Mouse (Mus musculus) limb, embryonic 15.5 days (tissue): ENCODE data around the gene Gjd3. TPM values are rescaled to one million over a fixed set of nuclear protein-coding genes. Genes with fewer than 3 reads are reported as not detected.

ENCODE experiments used
- ATAC-seq: fragments of 200-750 bp; cut with Nextera tagmentation; 2 replicates; pipeline ENCODE4 v1.8.0; 2017; ENCODE audit warnings: low read depth, moderate TSS enrichment; ENCODE audit not compliant: insufficient number of reproducible peaks, low FRiP score, low TSS enrichment
- H3K27ac ChIP-seq: fragments of 300-500 bp; sonication (generic); 2 replicates; pipeline ENCODE4 v1.5.1; 2015; ENCODE audit warnings: moderate library complexity, mild to moderate bottlenecking, inconsistent platforms
- H3K27me3 ChIP-seq: fragments of 300-500 bp; sonication (generic); 2 replicates; pipeline ENCODE4 v1.6.1; 2015; ENCODE audit warnings: inconsistent platforms
- H3K36me3 ChIP-seq: fragments of 300-500 bp; sonication (generic); 2 replicates; pipeline ENCODE4 v1.6.1; 2015; ENCODE audit warnings: inconsistent platforms
- H3K4me1 ChIP-seq: fragments of 300-500 bp; sonication (generic); 2 replicates; pipeline ENCODE4 v1.6.1; 2015; ENCODE audit warnings: inconsistent platforms
- H3K4me2 ChIP-seq: fragments of 300-500 bp; sonication (generic); 2 replicates; pipeline ENCODE4 v1.6.1; 2015; ENCODE audit warnings: mild to moderate bottlenecking, inconsistent platforms
- H3K4me3 ChIP-seq: fragments of 300-500 bp; sonication (generic); 2 replicates; pipeline ENCODE4 v1.5.1; 2015; ENCODE audit warnings: mild to moderate bottlenecking, inconsistent platforms
- H3K9ac ChIP-seq: fragments of 300-500 bp; sonication (generic); 2 replicates; pipeline ENCODE4 v1.6.1; 2015; ENCODE audit warnings: inconsistent platforms
- H3K9me3 ChIP-seq: fragments of 300-500 bp; sonication (generic); 2 replicates; pipeline ENCODE4 v1.6.1; 2016; ENCODE audit warnings: inconsistent platforms
- WGBS: fragments of 180-500 bp; shearing (Covaris S2); methylation state at CpG from one replicate; pipeline ENCODE4 v1.1.7; 2015; 5-methylcytosine and 5-hydroxymethylcytosine counted together
- polyA plus RNA-seq: library from polyadenylated mRNA; unstranded; fragments of >200 nt; fragmentation: Nextera tagmentation; extraction: Ambion mirVana; gene quantifications from 2 replicates; pipeline ENCODE4 v1.2.1, GENCODE M21; 2015

Gene Gjd3
- 0.49 and 0.86 TPM in 2 replicates for polyA plus RNA-seq

DNA sequence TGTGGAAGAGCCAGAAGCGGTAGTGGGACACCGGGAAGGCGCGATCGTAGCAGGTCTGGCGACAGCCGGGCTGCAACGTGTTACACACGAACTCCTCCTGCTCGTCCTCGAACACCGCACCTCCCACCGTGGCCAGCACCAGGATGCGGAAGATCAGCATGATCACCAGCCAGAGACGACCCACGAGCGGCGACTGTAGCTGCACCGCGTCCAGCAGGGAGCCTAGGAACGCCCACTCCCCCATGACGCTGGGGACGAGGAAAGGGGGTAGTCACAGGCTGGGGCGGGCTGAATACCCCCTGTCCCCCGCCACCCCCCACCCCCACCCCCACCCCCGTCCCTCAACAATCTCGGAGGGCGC, at the start of gene Gjd3:
Gjd3 (minus strand) TSS at position 244 of the 361 bp plus-strand sequence.
- peaks cover 5% of the 10 kb centered on the region; the same call in 1 of the 2 replicates for H3K27me3 ChIP-seq
- no peak for ATAC-seq
- peaks cover 41% of the 10 kb centered on the region for H3K4me1 ChIP-seq
- H3K27ac ChIP-seq: peak within 1 kb of the TSS; percentile 65; the same call in 1 of the 2 replicates
- H3K36me3 ChIP-seq: no peaks in the 10 kb centered on the region
- H3K9ac ChIP-seq: peak within 1 kb of the TSS; percentile 47
- H3K9me3 ChIP-seq: no peaks in the 10 kb centered on the region
- H3K4me2 ChIP-seq: peak within 1 kb of the TSS; percentile 98
- peak within 1 kb of the TSS; percentile 60 for H3K4me3 ChIP-seq
- WGBS: 4% methylated on average over 24 of the region's 28 CpGs

DNA sequence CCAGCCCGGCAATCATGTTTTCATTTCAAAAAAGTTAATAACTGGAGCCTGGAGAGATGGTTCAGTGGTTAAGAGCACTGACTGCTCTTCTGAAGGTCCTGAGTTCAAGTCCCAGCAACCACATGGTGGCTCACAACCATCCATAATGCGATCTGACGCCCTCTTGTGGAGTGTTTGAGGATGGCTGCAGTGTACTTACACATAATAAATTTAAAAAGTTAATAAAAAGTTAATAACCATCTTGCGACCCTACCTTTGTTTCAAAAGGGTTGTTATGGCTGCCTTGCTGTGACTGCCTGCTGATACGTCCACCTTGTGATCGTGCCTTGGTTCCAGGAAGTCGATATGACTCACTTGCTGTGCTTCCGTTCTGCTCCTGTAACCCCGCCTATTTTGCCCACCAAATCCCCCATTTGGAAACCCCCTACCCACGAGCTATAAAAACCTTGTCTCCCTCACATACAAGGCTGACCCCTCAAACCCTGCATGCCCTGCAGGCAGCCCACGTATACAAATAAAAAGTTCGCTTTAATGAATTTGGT, 44.2 kb upstream of the Gjd3 start:
- Histone ChIP-seq H3K9me3 (no peaks in the 10 kb centered on the region), H3K36me3 (no peaks in the 10 kb centered on the region), H3K9ac (no peak overlapping the region), H3K27me3 (no peaks in the 10 kb centered on the region), H3K4me2 (no peak overlapping the region), H3K4me3 (no peak overlapping the region), H3K27ac (no peak overlapping the region), H3K4me1 (peaks cover 17% of the 10 kb centered on the region)
- WGBS: 74% methylated on average over 12 of the region's 12 CpGs
- ATAC-seq: no peak

DNA sequence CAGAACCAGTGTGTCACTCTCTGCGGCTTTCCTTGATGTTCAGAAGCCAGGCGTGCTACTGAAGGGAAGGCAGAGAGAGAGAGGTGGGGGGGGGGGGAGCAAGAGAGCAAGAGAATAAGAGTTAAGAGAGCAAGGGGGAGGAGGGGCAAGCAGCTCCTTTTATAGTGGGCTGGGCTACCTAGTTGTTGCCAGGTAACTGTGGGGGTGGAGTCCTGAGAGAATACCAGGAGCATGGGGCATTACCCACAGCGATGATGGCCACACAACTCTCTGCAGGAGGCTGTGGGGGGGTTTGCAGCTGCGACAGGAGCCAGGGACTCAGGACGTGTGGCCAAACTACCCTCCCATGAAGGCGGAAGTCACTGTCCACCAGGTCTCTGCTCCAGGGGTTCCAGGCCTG, 43.1 kb upstream of the Gjd3 start:
- ATAC-seq: no peak
- H3K4me1 ChIP-seq: peaks cover 20% of the 10 kb centered on the region
- H3K4me2 ChIP-seq: no peak overlapping the region
- no peaks in the 10 kb centered on the region for H3K27me3 ChIP-seq
- no peaks in the 10 kb centered on the region for H3K9me3 ChIP-seq
- H3K27ac ChIP-seq: no peak overlapping the region
- no peak overlapping the region for H3K4me3 ChIP-seq
- 82% methylated on average over 6 of the region's 6 CpGs for WGBS
- H3K36me3 ChIP-seq: peaks cover 4% of the 10 kb centered on the region
- H3K9ac ChIP-seq: no peak overlapping the region

- Histone ChIP-seq H3K9ac (no peak overlapping the region), H3K27ac (peak overlapping the region; percentile 74), H3K4me3 (peak overlapping the region; percentile 68), H3K27me3 (no peaks in the 10 kb centered on the region), H3K36me3 (peaks cover 14% of the 10 kb centered on the region), H3K4me2 (peak overlapping the region; percentile 45), H3K4me1 (peaks cover 20% of the 10 kb centered on the region), H3K9me3 (no peaks in the 10 kb centered on the region)
- WGBS: 39% methylated on average over 18 of the region's 18 CpGs
- peak; percentile 17; the same call in 1 of the 2 replicates for ATAC-seq
These were observed 41.8 kb upstream of the Gjd3 start for GRCm38 (mm10) chr11:99024468-99025134.

- ATAC-seq: peak; percentile 92
- Histone ChIP-seq H3K4me3 (peak within 1 kb of the TSS; percentile 68), H3K27ac (peak within 1 kb of the TSS; percentile 74), H3K36me3 (peaks cover 14% of the 10 kb centered on the region), H3K4me2 (peak within 1 kb of the TSS; percentile 71), H3K4me1 (peaks cover 20% of the 10 kb centered on the region), H3K27me3 (no peaks in the 10 kb centered on the region), H3K9me3 (no peaks in the 10 kb centered on the region), H3K9ac (peak within 1 kb of the TSS; percentile 55)
- WGBS: under 1% methylated on average over 54 of the region's 54 CpGs
These were observed 41.0 kb upstream of the Gjd3 start, which contains the start of gene Top2a for GRCm38 (mm10) chr11:99023500-99024467. TSS of gene Top2a (minus strand) at chr11:99024189.

DNA sequence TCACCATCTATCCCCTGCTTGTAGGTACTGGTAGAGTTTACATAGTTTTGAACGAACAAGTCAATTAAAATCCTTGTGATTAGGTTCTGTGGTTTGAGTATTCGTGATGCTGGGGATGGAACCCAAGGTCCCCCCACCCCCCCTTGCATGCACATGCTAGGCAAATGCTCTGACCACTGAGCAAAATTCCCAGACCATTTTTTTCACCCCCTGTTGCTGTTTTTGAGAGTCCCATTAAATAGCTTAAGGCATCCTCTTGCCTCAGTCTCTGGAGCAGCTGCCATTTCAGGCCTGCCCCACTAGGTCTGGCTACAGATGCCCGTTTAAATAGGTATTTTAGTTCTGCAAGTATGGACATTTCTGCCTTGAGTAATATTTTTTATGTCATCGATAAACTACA, 40.3 kb upstream of the Gjd3 start:
- no peak for ATAC-seq
- Histone ChIP-seq H3K9me3 (no peaks in the 10 kb centered on the region), H3K27me3 (no peaks in the 10 kb centered on the region), H3K36me3 (peaks cover 18% of the 10 kb centered on the region), H3K4me3 (peak overlapping the region; percentile 68), H3K27ac (no peak overlapping the region), H3K4me2 (peak overlapping the region; percentile 71), H3K4me1 (peaks cover 20% of the 10 kb centered on the region), H3K9ac (peak overlapping the region; percentile 55)
- WGBS: 3% methylated on average over 4 of the region's 4 CpGs

DNA sequence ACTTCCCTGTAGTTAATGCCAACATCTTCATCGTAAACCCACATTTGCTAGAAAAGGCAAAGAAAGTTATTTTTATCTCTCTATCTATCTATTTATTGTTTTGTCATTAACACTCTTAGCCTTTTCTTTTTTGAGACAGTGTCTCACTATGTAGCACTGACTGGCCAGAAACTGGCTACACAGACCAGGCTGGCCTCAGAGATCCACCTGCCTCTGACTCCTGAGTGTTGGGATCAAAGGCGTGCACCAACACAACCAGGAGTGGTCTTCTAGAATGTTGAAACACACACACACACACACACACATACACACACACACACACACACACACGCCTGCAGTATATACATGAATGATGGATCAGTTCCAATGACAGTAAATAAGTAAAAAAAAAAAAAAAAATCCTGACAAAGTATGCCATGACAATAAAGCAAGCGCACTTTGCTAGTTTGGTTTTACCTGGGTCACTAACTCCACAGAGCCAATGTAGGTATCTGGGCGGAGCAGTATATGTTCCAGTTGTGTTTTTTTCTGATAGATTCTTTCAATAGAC, 39.6 kb upstream of the Gjd3 start:
- Histone ChIP-seq H3K27ac (no peak overlapping the region), H3K9me3 (no peaks in the 10 kb centered on the region), H3K9ac (no peak overlapping the region), H3K27me3 (no peaks in the 10 kb centered on the region), H3K4me1 (peaks cover 20% of the 10 kb centered on the region), H3K36me3 (peaks cover 24% of the 10 kb centered on the region), H3K4me3 (peak overlapping the region; percentile 68), H3K4me2 (peak overlapping the region; percentile 71)
- ATAC-seq: no peak
- 82% methylated on average over 5 of the region's 5 CpGs for WGBS

- Histone ChIP-seq H3K36me3 (peaks cover 43% of the 10 kb centered on the region), H3K9ac (no peak overlapping the region), H3K4me3 (no peak overlapping the region), H3K27me3 (no peaks in the 10 kb centered on the region), H3K4me2 (no peak overlapping the region), H3K9me3 (no peaks in the 10 kb centered on the region), H3K27ac (no peak overlapping the region), H3K4me1 (peaks cover 19% of the 10 kb centered on the region)
- 88% methylated on average over 6 of the region's 6 CpGs for WGBS
- ATAC-seq: no peak
These were observed 37.0 kb upstream of the Gjd3 start for GRCm38 (mm10) chr11:99019844-99020243.

DNA sequence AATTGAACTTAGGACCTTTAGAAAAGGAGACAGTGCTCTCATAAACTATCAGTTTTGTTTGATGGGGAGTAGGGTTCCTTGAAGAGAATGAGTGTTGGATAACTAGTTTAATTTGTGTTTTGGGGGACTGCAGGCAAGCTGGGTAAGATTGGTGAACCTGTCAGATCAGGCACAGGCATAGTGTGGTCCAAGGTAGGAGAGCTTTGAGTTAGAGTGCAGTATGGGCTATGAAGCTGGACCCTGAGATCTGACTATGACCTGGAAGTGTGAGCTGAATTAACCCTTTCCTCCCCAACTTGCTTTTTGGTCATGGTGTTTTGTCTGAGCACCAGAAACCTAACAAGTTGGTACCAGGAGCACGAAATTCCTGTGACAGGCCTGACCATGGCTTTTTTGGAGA, 31.0 kb upstream of the Gjd3 start:
- Histone ChIP-seq H3K27ac (no peak overlapping the region), H3K36me3 (peaks cover 73% of the 10 kb centered on the region), H3K9ac (no peak overlapping the region), H3K9me3 (no peaks in the 10 kb centered on the region), H3K4me3 (no peak overlapping the region), H3K27me3 (no peaks in the 10 kb centered on the region), H3K4me1 (no peaks in the 10 kb centered on the region), H3K4me2 (no peak overlapping the region)
- ATAC-seq: no peak
- WGBS: 98% methylated on average over 1 of the region's 1 CpGs

DNA sequence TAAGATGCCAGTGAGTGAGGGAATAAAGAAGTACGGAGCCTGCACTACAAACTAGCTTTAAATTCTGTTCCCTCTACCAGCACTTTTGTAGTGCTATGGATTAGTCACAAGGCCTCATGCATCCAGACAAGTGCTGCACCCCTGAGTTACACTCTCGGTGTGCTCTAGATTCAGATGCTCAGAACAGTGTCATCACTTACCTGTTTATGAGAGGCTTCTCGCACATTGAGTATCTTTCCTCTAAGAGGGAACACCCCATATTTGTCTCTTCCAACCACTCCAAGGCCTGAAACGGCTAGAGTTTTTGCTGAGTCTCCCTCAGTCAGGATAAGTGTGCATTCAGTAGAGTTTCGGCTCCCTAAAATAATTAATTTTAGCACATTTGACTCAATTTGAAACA, 27.9 kb upstream of the Gjd3 start:
- no peak overlapping the region for H3K27ac ChIP-seq
- WGBS: 95% methylated on average over 5 of the region's 5 CpGs
- H3K4me2 ChIP-seq: no peak overlapping the region
- ATAC-seq: no peak
- H3K4me3 ChIP-seq: no peak overlapping the region
- peaks cover 65% of the 10 kb centered on the region for H3K36me3 ChIP-seq
- H3K4me1 ChIP-seq: no peaks in the 10 kb centered on the region
- H3K27me3 ChIP-seq: no peaks in the 10 kb centered on the region
- H3K9me3 ChIP-seq: no peaks in the 10 kb centered on the region
- H3K9ac ChIP-seq: no peak overlapping the region

DNA sequence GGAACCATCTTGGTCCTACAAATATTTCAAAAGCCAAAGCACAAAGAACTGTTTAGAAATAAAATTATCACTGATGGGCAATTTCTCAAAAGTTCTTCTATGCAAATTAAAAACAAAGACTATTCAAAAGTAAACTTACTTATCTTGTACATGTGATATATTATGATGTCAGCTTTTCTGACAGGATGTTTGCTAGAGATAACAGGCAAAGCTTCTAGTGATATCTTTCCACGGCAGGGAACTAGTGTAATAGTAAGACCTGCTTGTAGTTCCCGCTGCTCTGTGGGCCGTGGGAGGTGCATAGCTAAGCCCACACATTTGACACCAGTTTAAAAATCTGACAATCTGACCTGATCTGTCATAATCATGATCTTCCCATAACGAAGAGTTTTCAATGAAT, 27.3 kb upstream of the Gjd3 start:
- H3K9me3 ChIP-seq: no peaks in the 10 kb centered on the region
- WGBS: 86% methylated on average over 4 of the region's 4 CpGs
- no peak overlapping the region for H3K4me2 ChIP-seq
- H3K4me3 ChIP-seq: no peak overlapping the region
- no peak overlapping the region for H3K27ac ChIP-seq
- no peak overlapping the region for H3K9ac ChIP-seq
- H3K4me1 ChIP-seq: no peaks in the 10 kb centered on the region
- peaks cover 64% of the 10 kb centered on the region for H3K36me3 ChIP-seq
- ATAC-seq: no peak
- H3K27me3 ChIP-seq: no peaks in the 10 kb centered on the region
